Mouse (Mus musculus): ENCODE results near the gene Nodal. TPM values are rescaled to one million over a fixed set of nuclear protein-coding genes. Genes with fewer than 3 reads are reported as not detected.

The Nodal gene
- total and polyA plus RNA-seq, 3 experiments: 0.13 TPM; not detected in 2

DNA sequence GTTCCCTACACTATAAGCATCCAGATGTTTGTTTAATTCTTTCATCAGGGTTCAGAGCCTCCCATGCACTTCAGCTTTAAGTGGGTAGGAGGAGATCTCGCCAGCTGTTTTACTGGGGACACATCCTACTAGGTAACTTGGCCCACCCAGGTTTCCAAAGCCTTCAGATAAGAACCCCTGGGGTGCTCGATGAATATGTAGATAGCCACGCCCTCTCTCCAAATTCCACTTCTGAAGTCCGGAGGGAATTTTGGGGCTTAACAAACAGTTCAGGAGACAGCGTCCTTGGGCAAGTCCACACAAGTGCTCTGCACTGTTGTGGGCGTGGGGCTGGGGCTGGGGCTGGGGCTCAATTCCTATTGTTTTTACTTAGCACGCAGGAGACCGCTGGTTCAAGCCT, 1.9 kb upstream of the Nodal start:
- no peak overlapping the region for H3K4me2 ChIP-seq (ENCODE audit: insufficient read depth, low read depth, poor library complexity, severe bottlenecking)
- no peaks in the 10 kb centered on the region for H3K9me3 ChIP-seq (replicated peaks; ENCODE audit: low read length)
- dilution Hi-C loops (cut with MboI; ENCODE audit: extremely low pct_ligation_motif_present, extremely low pct_unique_long_range_greater_than_20kb, low sequenced_read_pairs): no loop called here
- H3K36me3 ChIP-seq (replicated peaks in 1 of 2; ENCODE audit: control insufficient read depth in 1 of 2, insufficient read depth in 1 of 2, low read length in 1 of 2): no peaks in the 10 kb centered on the region
- H3K4me1 ChIP-seq (ENCODE audit: control insufficient read depth in 1 of 2, insufficient read depth in 2 of 2): peaks cover 3 to 14% of the 10 kb centered on the region in 2 experiments; a peak in 2 of 4 replicates
- no peak overlapping the region for H3K9ac ChIP-seq (ENCODE audit: insufficient read depth, low read depth)
- no peak for DNase-seq (ENCODE audit: extremely low read depth)
- H3K27me3 ChIP-seq (replicated peaks): no peaks in the 10 kb centered on the region
- H3K4me3 ChIP-seq (replicated peaks in 1 of 3; ENCODE audit: low read depth in 2 of 3, low read length in 2 of 3, poor library complexity in 1 of 3): no peak overlapping the region
- TF ChIP-seq ELF1 (IDR thresholded peaks at IDR 0.05; ENCODE audit: low read depth, low read length) (no peak), E2F4 (IDR thresholded peaks at IDR 0.05; ENCODE audit: insufficient replicate concordance, low read depth, low read length) (no peak), UBTF (IDR thresholded peaks at IDR 0.05; ENCODE audit: low read depth, low read length) (no peak), PAX5 (IDR thresholded peaks at IDR 0.05; ENCODE audit: low read length) (no peak), POLR2A (IDR thresholded peaks at IDR 0.05; ENCODE audit: low read depth, low read length) (no peak), ZMIZ1 (IDR thresholded peaks at IDR 0.05; ENCODE audit: low read depth, low read length) (no peak), MEF2A (IDR thresholded peaks at IDR 0.05; ENCODE audit: borderline replicate concordance, low read depth, low read length) (no peak), KAT2A (IDR thresholded peaks at IDR 0.05; ENCODE audit: insufficient replicate concordance, low read length) (no peak), ZNF384 (IDR thresholded peaks at IDR 0.05; ENCODE audit: low read depth, low read length) (no peak), NRF1 (IDR thresholded peaks at IDR 0.05; ENCODE audit: low read depth, low read length) (no peak), JUND (conservative IDR thresholded peaks at IDR 0.05; ENCODE audit: low read depth, low read length) (no peak)
- no peaks in the 10 kb centered on the region for H3K79me2 ChIP-seq (replicated peaks; ENCODE audit: control insufficient read depth, extremely low read depth, insufficient read depth, poor library complexity, severe bottlenecking)
- in situ Hi-C loops (cut with MboI; ENCODE audit: low pct_ligation_motif_present, low pct_unique_long_range_greater_than_20kb, low sequenced_read_pairs): no loop called here
- H3K27ac ChIP-seq (ENCODE audit: insufficient read depth, low read depth): no peak overlapping the region

DNA sequence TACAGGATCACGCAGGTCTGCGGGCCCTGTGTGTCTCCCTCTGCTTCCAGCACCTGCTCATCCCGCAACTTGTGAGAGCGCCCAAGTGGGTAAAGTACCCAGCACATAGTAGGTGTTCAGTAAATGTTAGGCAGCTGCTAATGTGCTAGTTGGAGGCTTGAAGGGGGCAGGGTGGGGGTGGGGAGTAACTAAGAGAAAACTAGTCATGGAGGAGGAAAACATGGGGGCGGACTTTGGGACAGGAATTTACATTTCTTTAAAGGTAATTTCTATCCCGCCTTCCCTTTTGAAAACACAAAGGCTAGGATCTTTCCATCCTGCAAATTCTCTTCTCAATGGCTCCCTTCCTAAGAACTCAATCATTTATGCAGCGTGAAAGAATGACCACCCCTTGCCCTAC, 1.2 kb upstream of the Nodal start:
- no peaks in the 10 kb centered on the region for H3K9me3 ChIP-seq (replicated peaks; ENCODE audit: low read length)
- H3K36me3 ChIP-seq (replicated peaks in 1 of 2; ENCODE audit: control insufficient read depth in 1 of 2, insufficient read depth in 1 of 2, low read length in 1 of 2): no peaks in the 10 kb centered on the region
- H3K4me1 ChIP-seq (ENCODE audit: control insufficient read depth in 1 of 2, insufficient read depth in 2 of 2): peaks cover 3 to 14% of the 10 kb centered on the region in 2 experiments; a peak in 2 of 4 replicates
- no peak overlapping the region for H3K4me2 ChIP-seq (ENCODE audit: insufficient read depth, low read depth, poor library complexity, severe bottlenecking)
- no peak overlapping the region for H3K4me3 ChIP-seq (replicated peaks in 1 of 3; ENCODE audit: low read depth in 2 of 3, low read length in 2 of 3, poor library complexity in 1 of 3)
- H3K27ac ChIP-seq (ENCODE audit: insufficient read depth, low read depth): no peak overlapping the region
- no peak for DNase-seq (ENCODE audit: extremely low read depth)
- no peak overlapping the region for H3K9ac ChIP-seq (ENCODE audit: insufficient read depth, low read depth)
- TF ChIP-seq GABPA (IDR thresholded peaks at IDR 0.05; ENCODE audit: insufficient replicate concordance, low read depth, low read length): no peak
- TF ChIP-seq MAFK (IDR thresholded peaks at IDR 0.05; ENCODE audit: insufficient replicate concordance, low read length): no peak
- TF ChIP-seq HCFC1 (IDR thresholded peaks at IDR 0.05; ENCODE audit: low read depth, low read length): no peak
- no peak for TF ChIP-seq ZC3H11A (IDR thresholded peaks at IDR 0.05; ENCODE audit: low read depth, low read length)
- TF ChIP-seq USF1 (IDR thresholded peaks at IDR 0.05; ENCODE audit: low read depth, low read length): no peak
- TF ChIP-seq ZKSCAN1 (IDR thresholded peaks at IDR 0.05; ENCODE audit: borderline replicate concordance, low read depth, low read length): no peak
- TF ChIP-seq TCF12 (IDR thresholded peaks at IDR 0.05; ENCODE audit: low read depth, low read length): no peak
- TF ChIP-seq BHLHE40 (IDR thresholded peaks at IDR 0.05; ENCODE audit: low read depth, low read length): no peak
- TF ChIP-seq ZNF384 (IDR thresholded peaks at IDR 0.05; ENCODE audit: low read depth, low read length): no peak
- in situ Hi-C loops (cut with MboI; ENCODE audit: low pct_ligation_motif_present, low pct_unique_long_range_greater_than_20kb, low sequenced_read_pairs) (no loop called here), dilution Hi-C loops (cut with MboI; ENCODE audit: extremely low pct_ligation_motif_present, extremely low pct_unique_long_range_greater_than_20kb, low sequenced_read_pairs) (no loop called here)
- no peaks in the 10 kb centered on the region for H3K27me3 ChIP-seq (replicated peaks)
- no peaks in the 10 kb centered on the region for H3K79me2 ChIP-seq (replicated peaks; ENCODE audit: control insufficient read depth, extremely low read depth, insufficient read depth, poor library complexity, severe bottlenecking)

Measured in CH12.LX (cell line).